ENCODE assay signal across 19 mouse cellular contexts in the genomic region with DNA sequence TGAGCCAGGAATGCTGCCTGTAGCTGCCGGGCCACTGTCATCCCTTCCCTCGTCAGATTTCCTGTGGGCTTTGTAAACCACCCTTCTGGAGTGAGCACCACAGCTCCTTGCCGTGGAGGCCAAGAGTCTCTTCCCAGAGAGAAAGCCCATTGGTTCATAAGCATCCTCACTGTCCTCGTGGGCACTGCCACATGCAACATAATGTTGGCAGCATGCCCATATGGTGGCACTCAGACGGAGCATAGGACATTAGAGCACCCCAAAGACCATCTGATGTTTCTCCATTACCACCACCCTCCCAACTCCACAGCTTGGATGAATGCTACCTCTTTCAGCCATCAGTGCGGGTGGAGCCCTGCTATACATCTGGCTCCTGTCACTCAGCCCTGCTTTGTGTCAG.
A peak's percentile ranks its signal among the peaks of the same experiment; 100 is the strongest.
DNase-seq lines count a peak whose midpoint lies in the region; ATAC-seq and TF ChIP-seq lines count a peak whose summit lies in the region.
"Had no signal": no experiment of that assay in that cellular context is flagged by ENCODE, and none has a peak within 500 bp of the region (broad histone marks: within the 10 kb centered on the region; RNA-seq: fewer than 3 reads in every experiment).

No protein-coding gene starts in this region.

- no peak for TF ChIP-seq CTCF in midbrain, postnatal 0 days (IDR thresholded peaks at IDR 0.05)

- no peak overlapping the region for H3K9ac ChIP-seq in midbrain, postnatal 0 days (replicated peaks; ENCODE audit: low read length, poor library complexity, severe bottlenecking)
- no peak overlapping the region for H3K9ac ChIP-seq in midbrain, embryonic 11.5 days (ENCODE audit: low read length)
- H3K9ac ChIP-seq: embryonic facial prominence, embryonic 12.5 days; forebrain, embryonic 12.5 days; heart, embryonic 12.5 days had no signal

- no peak overlapping the region for H3K4me3 ChIP-seq in midbrain, postnatal 0 days (ENCODE audit: low read depth, low read length)
- H3K4me3 ChIP-seq in midbrain, embryonic 11.5 days (ENCODE audit: low read depth, low read length), result no peak overlapping the region
- H3K4me3 ChIP-seq: embryonic facial prominence, embryonic 12.5 days; forebrain, embryonic 12.5 days; heart, embryonic 12.5 days had no signal

- WGBS in midbrain, postnatal 0 days, result 57% methylated on average over 6 of the region's 6 CpGs
- WGBS in midbrain, embryonic 11.5 days, result 81% methylated on average over 6 of the region's 6 CpGs

- no peaks in the 10 kb centered on the region for H3K27me3 ChIP-seq in midbrain, postnatal 0 days (ENCODE audit: insufficient read depth, low read length)
- no peaks in the 10 kb centered on the region for H3K27me3 ChIP-seq in midbrain, embryonic 11.5 days (ENCODE audit: control insufficient read depth, insufficient read depth, low read length)
- H3K27me3 ChIP-seq: embryonic facial prominence, embryonic 12.5 days; forebrain, embryonic 12.5 days; heart, embryonic 12.5 days had no signal

- ATAC-seq in cerebellum, adult (ENCODE audit: insufficient number of reproducible peaks, low FRiP score, low TSS enrichment), result peak; percentile 45; the same call in 1 of the 2 replicates
- ATAC-seq in midbrain, postnatal 0 days (ENCODE audit: low FRiP score), result no peak
- no peak for ATAC-seq in midbrain, embryonic 11.5 days (ENCODE audit: low FRiP score)
- ATAC-seq: CD4-positive, CD25-positive, alpha-beta regulatory T cell, adult 4 months; forebrain, embryonic 16.5 days; hindbrain, embryonic 16.5 days had no signal

- DNase-seq in cerebellum, adult 11 months, result no peak
- DNase-seq in cerebellum, postnatal 25 days, result peak; percentile 41 to 54
- no peak for DNase-seq in cerebellum, adult 11-12 months
- peak; percentile 31 for DNase-seq in midbrain, postnatal 0 days (ENCODE audit: low spot score)
- no peak for DNase-seq in midbrain, embryonic 11.5 days (ENCODE audit: low spot score, missing footprints)
- no peak for DNase-seq in right cerebral cortex, postnatal 36 days (ENCODE audit: low spot score in 2 of 2)
- DNase-seq: adrenal gland, postnatal 10 days; B cell, adult 2 months; gastrocnemius, postnatal 14 days; heart, postnatal 36 days; kidney, adult 11 months had no signal

- H3K4me1 ChIP-seq in midbrain, postnatal 0 days (ENCODE audit: insufficient read depth, low read length), result no peaks in the 10 kb centered on the region
- H3K4me1 ChIP-seq in midbrain, embryonic 11.5 days (ENCODE audit: control insufficient read depth, insufficient read depth, low read length), result no peaks in the 10 kb centered on the region
- H3K4me1 ChIP-seq: embryonic facial prominence, embryonic 12.5 days; forebrain, embryonic 12.5 days; heart, embryonic 12.5 days had no signal

- no peak overlapping the region for H3K27ac ChIP-seq in midbrain, postnatal 0 days (ENCODE audit: low read depth, low read length)
- H3K27ac ChIP-seq in midbrain, embryonic 11.5 days (ENCODE audit: low read depth, low read length), result no peak overlapping the region
- H3K27ac ChIP-seq: embryonic facial prominence, embryonic 12.5 days; forebrain, embryonic 12.5 days had no signal

- H3K36me3 ChIP-seq in midbrain, postnatal 0 days (ENCODE audit: insufficient read depth, low read length), result 0 out of 2 replicates have a peak, but pooled peaks cover 4% of the 10 kb centered on the region
- no peaks in the 10 kb centered on the region for H3K36me3 ChIP-seq in midbrain, embryonic 11.5 days (ENCODE audit: control insufficient read depth, insufficient read depth, low read length)
- H3K36me3 ChIP-seq: embryonic facial prominence, embryonic 12.5 days; forebrain, embryonic 12.5 days; G1E; heart, embryonic 12.5 days had no signal

- H3K4me2 ChIP-seq in midbrain, postnatal 0 days (ENCODE audit: low read depth, low read length, poor library complexity, severe bottlenecking), result no peak overlapping the region
- H3K4me2 ChIP-seq in midbrain, embryonic 11.5 days, result no peak overlapping the region
- H3K4me2 ChIP-seq: embryonic facial prominence, embryonic 12.5 days; forebrain, embryonic 12.5 days; heart, embryonic 12.5 days had no signal

- no peaks in the 10 kb centered on the region for H3K9me3 ChIP-seq in midbrain, postnatal 0 days (ENCODE audit: low read length)
- no peaks in the 10 kb centered on the region for H3K9me3 ChIP-seq in midbrain, embryonic 11.5 days (ENCODE audit: control insufficient read depth, low read length)
- H3K9me3 ChIP-seq: embryonic facial prominence, embryonic 12.5 days; forebrain, embryonic 12.5 days; G1E; heart, embryonic 12.5 days had no signal

Comparison
In these comparisons a context has a peak if more than half of its experiments do, and no peak if none do; other contexts are left out.
1. DNase-seq: peak in cerebellum, postnatal 25 days (2 of 2) and midbrain, postnatal 0 days (single experiment); none in cerebellum, adult 11 months (single experiment), cerebellum, adult 11-12 months (single experiment), midbrain, embryonic 11.5 days (single experiment) and right cerebral cortex, postnatal 36 days (0 of 2).